Mouse (Mus musculus): ENCODE measurements at regions not wholly inside any gene's neighbourhood (a gene's known extent, or its start where the extent isn't known, plus 50 kb on each side); places are given as distances from the start of the nearest gene placed in this dataset.

DNA sequence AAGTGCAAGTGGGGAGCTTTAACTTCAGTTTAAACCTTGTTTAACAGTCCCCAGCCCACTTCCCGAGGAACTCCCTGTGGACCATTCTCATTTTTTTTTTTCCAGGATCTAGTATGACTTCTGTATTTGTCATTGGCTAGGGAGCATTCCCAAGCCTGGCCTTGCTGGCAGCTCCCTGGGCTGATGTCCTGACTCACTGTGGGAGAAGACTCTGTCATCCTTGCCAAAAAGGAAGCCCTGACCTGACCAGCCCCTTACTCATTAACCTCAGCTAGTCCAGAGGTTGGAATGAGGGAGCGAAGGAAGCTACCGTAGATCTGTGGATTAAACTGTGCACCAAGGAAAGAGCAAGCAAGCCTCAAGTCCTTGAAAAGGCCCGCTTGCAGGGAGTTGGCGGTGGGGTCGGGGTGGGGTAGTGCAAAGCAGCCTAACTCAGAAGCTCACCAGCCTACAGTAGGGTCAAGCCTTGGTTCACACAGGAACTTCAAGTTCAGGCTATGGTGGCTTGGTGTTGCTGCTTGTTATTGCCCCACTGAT is 130.3 kb downstream of the Kcnrg start:
- dilution Hi-C loops (cut with MboI; ENCODE audit: extremely low pct_ligation_motif_present, extremely low pct_unique_long_range_greater_than_20kb, low sequenced_read_pairs) (no loop called here), in situ Hi-C loops (cut with MboI; ENCODE audit: low pct_ligation_motif_present, low pct_unique_long_range_greater_than_20kb, low sequenced_read_pairs) (no loop called here)
- no peak overlapping the region for H3K4me2 ChIP-seq (ENCODE audit: insufficient read depth, low read depth, poor library complexity, severe bottlenecking)

GRCm38 (mm10) chr14:61739453-61739852 is 132.2 kb downstream of the Kcnrg start:
- H3K27ac ChIP-seq (ENCODE audit: insufficient read depth, low read depth): no peak overlapping the region
- TF ChIP-seq MAFK (IDR thresholded peaks at IDR 0.05; ENCODE audit: insufficient replicate concordance, low read length) (no peak), BHLHE40 (IDR thresholded peaks at IDR 0.05; ENCODE audit: low read depth, low read length) (no peak), ZNF384 (IDR thresholded peaks at IDR 0.05; ENCODE audit: low read depth, low read length) (no peak), ZMIZ1 (IDR thresholded peaks at IDR 0.05; ENCODE audit: low read depth, low read length) (no peak), MAX (IDR thresholded peaks at IDR 0.05; ENCODE audit: low read length) (no peak), NRF1 (IDR thresholded peaks at IDR 0.05; ENCODE audit: low read depth, low read length) (no peak), POLR2AphosphoS2 (IDR thresholded peaks at IDR 0.05; ENCODE audit: low read depth, low read length) (no peak)
- no peak overlapping the region for H3K4me3 ChIP-seq (replicated peaks in 1 of 3; ENCODE audit: low read depth in 2 of 3, low read length in 2 of 3, poor library complexity in 1 of 3)
- H3K27me3 ChIP-seq (replicated peaks): no peaks in the 10 kb centered on the region
- H3K79me2 ChIP-seq (replicated peaks; ENCODE audit: control insufficient read depth, extremely low read depth, insufficient read depth, poor library complexity, severe bottlenecking): no peaks in the 10 kb centered on the region
- DNase-seq (ENCODE audit: extremely low read depth): no peak
- no peak overlapping the region for H3K4me2 ChIP-seq (ENCODE audit: insufficient read depth, low read depth, poor library complexity, severe bottlenecking)
- no peak overlapping the region for H3K9ac ChIP-seq (ENCODE audit: insufficient read depth, low read depth)
- in situ Hi-C loops (cut with MboI; ENCODE audit: low pct_ligation_motif_present, low pct_unique_long_range_greater_than_20kb, low sequenced_read_pairs) (no loop called here), dilution Hi-C loops (cut with MboI; ENCODE audit: extremely low pct_ligation_motif_present, extremely low pct_unique_long_range_greater_than_20kb, low sequenced_read_pairs) (no loop called here)
- H3K36me3 ChIP-seq (replicated peaks in 1 of 2; ENCODE audit: control insufficient read depth in 1 of 2, insufficient read depth in 1 of 2, low read length in 1 of 2): no peaks in the 10 kb centered on the region
- peaks cover 0 to 31% of the 10 kb centered on the region in 2 experiments; a peak in 2 of 4 replicates for H3K4me1 ChIP-seq (ENCODE audit: control insufficient read depth in 1 of 2, insufficient read depth in 2 of 2)
- peaks cover 7% of the 10 kb centered on the region for H3K9me3 ChIP-seq (replicated peaks; ENCODE audit: low read length)

More for the DNA sequence above, 130.3 kb downstream of the Kcnrg start:
- H3K27ac ChIP-seq (ENCODE audit: insufficient read depth, low read depth): no peak overlapping the region
- H3K27me3 ChIP-seq (replicated peaks): no peaks in the 10 kb centered on the region
- no peak for TF ChIP-seq POLR2AphosphoS2 (IDR thresholded peaks at IDR 0.05; ENCODE audit: low read depth, low read length)
- no peak for TF ChIP-seq MYC (IDR thresholded peaks at IDR 0.05; ENCODE audit: low read depth, low read length)
- no peak for TF ChIP-seq MAFK (IDR thresholded peaks at IDR 0.05; ENCODE audit: insufficient replicate concordance, low read length)
- TF ChIP-seq TBP (conservative IDR thresholded peaks at IDR 0.05; ENCODE audit: low read depth, low read length): no peak
- peaks cover 0 to 19% of the 10 kb centered on the region in 2 experiments; a peak in 2 of 4 replicates for H3K4me1 ChIP-seq (ENCODE audit: control insufficient read depth in 1 of 2, insufficient read depth in 2 of 2)
- no peaks in the 10 kb centered on the region for H3K79me2 ChIP-seq (replicated peaks; ENCODE audit: control insufficient read depth, extremely low read depth, insufficient read depth, poor library complexity, severe bottlenecking)
- no peaks in the 10 kb centered on the region for H3K36me3 ChIP-seq (replicated peaks in 1 of 2; ENCODE audit: control insufficient read depth in 1 of 2, insufficient read depth in 1 of 2, low read length in 1 of 2)
- H3K9me3 ChIP-seq (replicated peaks; ENCODE audit: low read length): peaks cover 10% of the 10 kb centered on the region
- DNase-seq (ENCODE audit: extremely low read depth): no peak
- no peak overlapping the region for H3K9ac ChIP-seq (ENCODE audit: insufficient read depth, low read depth)
- no peak overlapping the region for H3K4me3 ChIP-seq (replicated peaks in 1 of 3; ENCODE audit: low read depth in 2 of 3, low read length in 2 of 3, poor library complexity in 1 of 3)

- no peaks in the 10 kb centered on the region for H3K27me3 ChIP-seq (replicated peaks)
- H3K36me3 ChIP-seq (replicated peaks in 1 of 2; ENCODE audit: control insufficient read depth in 1 of 2, insufficient read depth in 1 of 2, low read length in 1 of 2): no peaks in the 10 kb centered on the region
- TF ChIP-seq POLR2A (IDR thresholded peaks at IDR 0.05; ENCODE audit: low read depth, low read length) (no peak), TBP (conservative IDR thresholded peaks at IDR 0.05; ENCODE audit: low read depth, low read length) (no peak), MAFK (IDR thresholded peaks at IDR 0.05; ENCODE audit: insufficient replicate concordance, low read length) (peak; percentile 92)
- H3K9me3 ChIP-seq (replicated peaks; ENCODE audit: low read length): no peaks in the 10 kb centered on the region
- H3K79me2 ChIP-seq (replicated peaks; ENCODE audit: control insufficient read depth, extremely low read depth, insufficient read depth, poor library complexity, severe bottlenecking): no peaks in the 10 kb centered on the region
- no peak overlapping the region for H3K27ac ChIP-seq (ENCODE audit: insufficient read depth, low read depth)
- H3K4me1 ChIP-seq (ENCODE audit: control insufficient read depth in 1 of 2, insufficient read depth in 2 of 2): peaks cover 0 to 22% of the 10 kb centered on the region in 2 experiments; a peak in 2 of 4 replicates
- no peak overlapping the region for H3K9ac ChIP-seq (ENCODE audit: insufficient read depth, low read depth)
- in situ Hi-C loops (cut with MboI; ENCODE audit: low pct_ligation_motif_present, low pct_unique_long_range_greater_than_20kb, low sequenced_read_pairs): no loop called here
- dilution Hi-C loops (cut with MboI; ENCODE audit: extremely low pct_ligation_motif_present, extremely low pct_unique_long_range_greater_than_20kb, low sequenced_read_pairs): no loop called here
- H3K4me3 ChIP-seq (replicated peaks in 1 of 3; ENCODE audit: low read depth in 2 of 3, low read length in 2 of 3, poor library complexity in 1 of 3): no peak overlapping the region
- H3K4me2 ChIP-seq (ENCODE audit: insufficient read depth, low read depth, poor library complexity, severe bottlenecking): peak overlapping the region; percentile 5; the same call in 1 of the 2 replicates
- DNase-seq (ENCODE audit: extremely low read depth): peak; percentile 13
Observed at GRCm38 (mm10) chr14:61743855-61744408, 136.7 kb downstream of the Kcnrg start.

Measured in CH12.LX (cell line).